In the genomic region with DNA sequence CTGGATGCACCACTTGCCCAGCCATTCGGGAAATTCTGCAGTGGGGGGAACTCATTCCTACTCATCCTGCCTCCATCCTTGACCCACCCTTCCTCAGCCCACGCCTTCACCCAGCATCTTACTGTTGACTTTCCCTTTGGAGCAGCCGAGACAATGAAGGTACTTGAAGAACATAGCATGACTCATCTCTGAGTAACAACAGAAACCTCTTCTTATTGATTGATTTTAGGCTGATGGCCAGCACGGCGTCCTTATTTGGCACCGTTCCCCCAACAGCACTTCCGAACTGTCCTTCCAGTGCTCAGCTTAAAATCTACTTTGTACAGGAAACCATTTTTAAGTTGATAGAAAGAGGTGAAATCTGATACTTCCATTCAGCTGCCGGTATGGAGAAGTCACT, we compare ENCODE assay signal across 10 mouse cellular contexts. TPM values are rescaled to one million over a fixed set of nuclear protein-coding genes. Genes with fewer than 3 reads are reported as not detected.
A peak's percentile ranks its signal among the peaks of the same experiment; 100 is the strongest.
DNase-seq lines count a peak whose midpoint lies in the region; ATAC-seq lines count a peak whose summit lies in the region.
"Had no signal": no experiment of that assay in that cellular context is flagged by ENCODE, and none has a peak within 500 bp of the region (broad histone marks: within the 10 kb centered on the region; RNA-seq: fewer than 3 reads in every experiment).

No protein-coding gene starts in this region.

- DNase-seq in intestine, embryonic 14.5 days (ENCODE audit: low spot score): no peak
- peak; percentile 51 for DNase-seq in adipocyte (ENCODE audit: low spot score)
- peak; percentile 33 to 45 for DNase-seq in heart, postnatal 14 days
- no peak for DNase-seq in cerebellum, postnatal 4 days (ENCODE audit: low spot score in 2 of 2)
- no peak for DNase-seq in neural tube, embryonic 10.5 days (ENCODE audit: extremely low spot score, low spot score)
- DNase-seq in ovary, postnatal 36 days (ENCODE audit: low spot score): no peak

- H3K9me3 ChIP-seq in intestine, embryonic 14.5 days (ENCODE audit: control insufficient read depth, low read length): no peaks in the 10 kb centered on the region
- no peaks in the 10 kb centered on the region for H3K9me3 ChIP-seq in intestine, embryonic 16.5 days (ENCODE audit: control insufficient read depth, low read length)
- H3K9me3 ChIP-seq in lung, embryonic 16.5 days (ENCODE audit: control insufficient read depth, low read length): no peaks in the 10 kb centered on the region
- H3K9me3 ChIP-seq: forebrain, embryonic 13.5 days; midbrain, embryonic 12.5 days had no signal

- H3K27ac ChIP-seq in intestine, embryonic 14.5 days (ENCODE audit: low read depth): no peak overlapping the region
- H3K27ac ChIP-seq in intestine, embryonic 16.5 days (ENCODE audit: low read length): no peak overlapping the region
- no peak overlapping the region for H3K27ac ChIP-seq in lung, embryonic 16.5 days (ENCODE audit: low read length)
- H3K27ac ChIP-seq: forebrain, embryonic 13.5 days; midbrain, embryonic 12.5 days had no signal

- H3K4me1 ChIP-seq in intestine, embryonic 14.5 days (replicated peaks; ENCODE audit: control insufficient read depth, insufficient read depth, low read length): peaks cover 7% of the 10 kb centered on the region
- no peaks in the 10 kb centered on the region for H3K4me1 ChIP-seq in intestine, embryonic 16.5 days (ENCODE audit: control insufficient read depth, insufficient read depth, low read length)
- peaks cover 10% of the 10 kb centered on the region for H3K4me1 ChIP-seq in lung, embryonic 16.5 days (replicated peaks; ENCODE audit: control insufficient read depth, insufficient read depth, low read length)

- H3K4me3 ChIP-seq in intestine, embryonic 14.5 days (ENCODE audit: low read depth, low read length): no peak overlapping the region
- no peak overlapping the region for H3K4me3 ChIP-seq in intestine, embryonic 16.5 days (ENCODE audit: low read length)
- 0 out of 2 replicates have a peak overlapping the region, but pooled peaks have one; percentile 2 for H3K4me3 ChIP-seq in lung, embryonic 16.5 days (ENCODE audit: low read length)
- H3K4me3 ChIP-seq: forebrain, embryonic 13.5 days; midbrain, embryonic 12.5 days had no signal

- ATAC-seq in intestine, embryonic 14.5 days (replicated peaks; ENCODE audit: low FRiP score, low TSS enrichment, low read depth): no peak
- no peak for ATAC-seq in intestine, embryonic 16.5 days
- no peak for ATAC-seq in lung, embryonic 16.5 days (ENCODE audit: low read depth)
- ATAC-seq: forebrain, embryonic 13.5 days had no signal

- H3K4me2 ChIP-seq in intestine, embryonic 14.5 days (ENCODE audit: low read length): peak overlapping the region; percentile 28
- H3K4me2 ChIP-seq in intestine, embryonic 16.5 days (ENCODE audit: low read depth, low read length): no peak overlapping the region
- peak overlapping the region; percentile 21; the same call in 1 of the 2 replicates for H3K4me2 ChIP-seq in lung, embryonic 16.5 days (ENCODE audit: low read depth, low read length)
- H3K4me2 ChIP-seq: forebrain, embryonic 13.5 days; midbrain, embryonic 12.5 days had no signal

- intact Hi-C loops in heart, postnatal 14 days (cut with DNase I): loop anchor here (10.0 kb wide), 1 partner anchor 58 kb away; no protein-coding TSS in a partner anchor

- WGBS in intestine, embryonic 14.5 days: 28% methylated on average over 8 of the region's 8 CpGs
- WGBS in intestine, embryonic 16.5 days: 27% methylated on average over 8 of the region's 8 CpGs
- 15% methylated on average over 8 of the region's 8 CpGs for WGBS in lung, embryonic 16.5 days

- H3K36me3 ChIP-seq in intestine, embryonic 14.5 days (ENCODE audit: control insufficient read depth, insufficient read depth, low read length): no peaks in the 10 kb centered on the region
- H3K36me3 ChIP-seq in intestine, embryonic 16.5 days (ENCODE audit: control insufficient read depth, insufficient read depth, low read length): no peaks in the 10 kb centered on the region
- no peaks in the 10 kb centered on the region for H3K36me3 ChIP-seq in lung, embryonic 16.5 days (ENCODE audit: control insufficient read depth, insufficient read depth, low read length)
- H3K36me3 ChIP-seq: midbrain, embryonic 12.5 days had no signal

- no peaks in the 10 kb centered on the region for H3K27me3 ChIP-seq in intestine, embryonic 14.5 days (replicated peaks; ENCODE audit: control insufficient read depth, insufficient read depth, low read length)
- H3K27me3 ChIP-seq in intestine, embryonic 16.5 days (replicated peaks; ENCODE audit: control insufficient read depth, insufficient read depth, low read length): no peaks in the 10 kb centered on the region
- no peaks in the 10 kb centered on the region for H3K27me3 ChIP-seq in lung, embryonic 16.5 days (ENCODE audit: control insufficient read depth, insufficient read depth, low read depth, low read length)
- H3K27me3 ChIP-seq: forebrain, embryonic 13.5 days; midbrain, embryonic 12.5 days had no signal

- no peak overlapping the region for H3K9ac ChIP-seq in intestine, embryonic 14.5 days (ENCODE audit: low read length)
- no peak overlapping the region for H3K9ac ChIP-seq in intestine, embryonic 16.5 days (ENCODE audit: low read depth, low read length)
- H3K9ac ChIP-seq in lung, embryonic 16.5 days (ENCODE audit: low read length): no peak overlapping the region
- H3K9ac ChIP-seq: forebrain, embryonic 13.5 days; midbrain, embryonic 12.5 days had no signal

RNA-seq across cellular contexts. Expression of a gene that starts 4.8 kb away (rescaled TPM):
- polyA plus RNA-seq in intestine, embryonic 14.5 days (2014; fragmentation: Nextera tagmentation; extraction: Ambion mirVana): 11.6 and 14.1 TPM in 2 replicates
- 5.3 and 5.9 TPM in 2 replicates for polyA plus RNA-seq in intestine, embryonic 16.5 days (2015; fragmentation: Nextera tagmentation; extraction: Ambion mirVana)
- total RNA-seq in heart, postnatal 14 days (2021): 10 to 100 TPM; 30.3 to 32.8 TPM
- 10.5 and 11.6 TPM in 2 replicates for polyA plus RNA-seq in lung, embryonic 16.5 days (2015; fragmentation: Nextera tagmentation; extraction: Ambion mirVana)

Comparison
In these comparisons a context has a peak if more than half of its experiments do, and no peak if none do; other contexts are left out.
1. DNase-seq: peak in adipocyte (single experiment) and heart, postnatal 14 days (2 of 2); none in intestine, embryonic 14.5 days (single experiment), cerebellum, postnatal 4 days (0 of 2), neural tube, embryonic 10.5 days (single experiment) and ovary, postnatal 36 days (single experiment).